Mouse (Mus musculus): ENCODE measurements around the gene Dld. TPM values are rescaled to one million over a fixed set of nuclear protein-coding genes. Genes with fewer than 3 reads are reported as not detected.

Dld gene
- polyA plus RNA-seq, 1 experiment from 2014 or later, result 166 TPM

DNA sequence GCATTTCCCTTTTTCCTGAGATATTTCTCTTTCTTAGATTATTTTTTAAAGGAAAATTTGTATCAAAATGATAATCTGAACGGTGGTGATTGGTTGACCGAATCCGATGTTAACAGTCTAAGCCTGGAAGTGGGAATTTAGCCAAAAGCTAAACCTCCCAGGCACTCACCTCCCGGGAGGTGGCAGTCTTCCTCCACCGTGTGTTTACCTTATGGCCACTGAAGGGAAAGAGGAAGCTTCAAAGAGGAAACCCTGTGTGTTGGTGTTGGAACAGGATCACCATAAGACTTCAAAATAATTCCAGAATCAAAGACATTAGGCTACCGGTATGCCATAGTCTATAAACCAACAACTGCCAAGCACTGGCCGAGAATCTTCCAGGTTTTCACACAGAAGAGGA is 18.4 kb upstream of the Dld start:
- H3K4me1 ChIP-seq, result peaks cover 31% of the 10 kb centered on the region
- WGBS, result 80% methylated on average over 7 of the region's 7 CpGs
- no peak overlapping the region for H3K4me3 ChIP-seq
- no peaks in the 10 kb centered on the region for H3K9me3 ChIP-seq
- H3K27me3 ChIP-seq (ENCODE audit: insufficient read depth, poor library complexity, severe bottlenecking), result no peaks in the 10 kb centered on the region
- no peaks in the 10 kb centered on the region for H3K36me3 ChIP-seq
- no peak for DNase-seq (ENCODE audit: low spot score)
- H3K27ac ChIP-seq, result peak overlapping the region; percentile 81

DNA sequence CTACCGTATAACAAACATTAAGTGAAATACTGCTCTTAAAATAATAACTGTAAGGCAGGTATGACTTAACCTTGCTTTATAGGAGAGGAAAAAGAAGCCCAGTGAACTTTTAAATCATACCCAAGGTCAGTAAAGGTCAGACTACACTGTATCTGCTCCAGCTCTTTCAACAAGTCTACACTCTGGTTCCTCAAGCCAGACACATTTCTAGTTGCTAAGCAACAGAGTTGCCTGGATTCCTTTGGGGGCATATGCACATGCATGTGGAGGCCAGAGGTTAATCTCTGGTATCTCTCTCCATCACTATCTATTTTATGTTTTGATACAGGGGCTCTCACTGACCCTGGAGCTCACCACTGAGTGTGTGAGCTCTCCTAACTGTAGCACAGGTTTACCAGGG is 17.9 kb upstream of the Dld start:
- Histone ChIP-seq H3K27me3 (ENCODE audit: insufficient read depth, poor library complexity, severe bottlenecking) (no peaks in the 10 kb centered on the region), H3K4me3 (no peak overlapping the region), H3K27ac (peak overlapping the region; percentile 81), H3K4me1 (peaks cover 31% of the 10 kb centered on the region), H3K36me3 (no peaks in the 10 kb centered on the region), H3K9me3 (no peaks in the 10 kb centered on the region)
- 80% methylated on average over 1 of the region's 1 CpGs for WGBS
- DNase-seq (ENCODE audit: low spot score), result no peak

- peaks cover 30% of the 10 kb centered on the region for H3K4me1 ChIP-seq
- H3K36me3 ChIP-seq, result no peaks in the 10 kb centered on the region
- no peaks in the 10 kb centered on the region for H3K9me3 ChIP-seq
- peak overlapping the region; percentile 81; the same call in 1 of the 2 replicates for H3K27ac ChIP-seq
- DNase-seq (ENCODE audit: low spot score), result no peak
- 84% methylated on average over 5 of the region's 5 CpGs for WGBS
- H3K27me3 ChIP-seq (ENCODE audit: insufficient read depth, poor library complexity, severe bottlenecking), result no peaks in the 10 kb centered on the region
- no peak overlapping the region for H3K4me3 ChIP-seq
Observed at GRCm38 (mm10) chr12:31367721-31368120, 16.5 kb upstream of the Dld start.

DNA sequence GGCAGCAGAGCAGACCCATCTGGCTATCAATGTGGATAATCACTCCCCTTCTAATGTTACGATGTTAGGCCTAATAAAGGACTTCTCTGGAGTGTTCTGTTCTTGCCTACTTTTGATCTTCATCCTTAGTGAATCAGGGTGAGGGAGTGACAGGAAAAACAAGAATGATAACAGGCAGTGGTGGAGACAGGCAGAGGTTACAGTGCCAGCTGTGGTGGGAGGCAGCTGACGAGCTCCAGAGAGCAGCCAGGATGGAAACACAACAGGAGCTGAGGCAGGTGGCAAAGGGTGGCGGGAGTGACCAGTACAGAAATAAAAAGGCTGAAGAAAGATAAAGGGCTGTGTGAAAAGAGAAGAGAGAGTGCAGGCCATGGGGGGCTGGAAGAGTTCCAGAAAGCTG is 15.2 kb upstream of the Dld start:
- H3K4me1 ChIP-seq, result peaks cover 22% of the 10 kb centered on the region
- no peak overlapping the region for H3K4me3 ChIP-seq
- DNase-seq (ENCODE audit: low spot score), result no peak
- no peaks in the 10 kb centered on the region for H3K9me3 ChIP-seq
- WGBS, result 19% methylated on average over 3 of the region's 3 CpGs
- H3K36me3 ChIP-seq, result no peaks in the 10 kb centered on the region
- H3K27ac ChIP-seq, result peak overlapping the region; percentile 64; the same call in 1 of the 2 replicates
- no peaks in the 10 kb centered on the region for H3K27me3 ChIP-seq (ENCODE audit: insufficient read depth, poor library complexity, severe bottlenecking)

- H3K36me3 ChIP-seq, result peaks cover 32% of the 10 kb centered on the region
- 0 out of 2 replicates have a peak, but pooled peaks cover 7% of the 10 kb centered on the region for H3K4me1 ChIP-seq
- no peak for DNase-seq (ENCODE audit: low spot score)
- no peaks in the 10 kb centered on the region for H3K9me3 ChIP-seq
- H3K4me3 ChIP-seq, result peak overlapping the region; percentile 94
- 26% methylated on average over 15 of the region's 15 CpGs for WGBS
- peak overlapping the region; percentile 95 for H3K27ac ChIP-seq
- no peaks in the 10 kb centered on the region for H3K27me3 ChIP-seq (ENCODE audit: insufficient read depth, poor library complexity, severe bottlenecking)
Observed at GRCm38 (mm10) chr12:31350191-31350943, 886 bp downstream of the Dld start.

- WGBS, result 98% methylated on average over 1 of the region's 1 CpGs
Observed at GRCm38 (mm10) chr12:31333261-31333660, 18.0 kb downstream of the Dld start.

DNA sequence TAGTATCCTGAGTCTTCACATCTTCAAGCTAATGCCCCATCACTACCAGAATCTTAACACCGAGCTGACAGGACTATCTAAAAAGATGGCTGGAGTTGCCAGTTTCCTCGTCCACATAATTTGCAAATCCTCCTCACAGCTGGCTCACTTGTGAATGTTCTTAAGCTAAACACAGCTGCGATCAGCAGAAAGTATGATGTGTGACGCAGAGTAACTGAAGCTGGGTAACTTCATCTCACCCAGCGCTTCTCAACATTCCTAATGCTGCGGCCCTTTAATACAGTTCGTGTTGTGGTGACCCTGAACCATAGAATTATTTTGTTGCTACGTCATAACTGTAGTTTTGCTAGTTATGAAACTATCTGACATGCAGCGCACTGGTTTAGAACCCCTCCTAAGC is 24.1 kb downstream of the Dld start:
- Histone ChIP-seq H3K36me3 (peaks cover 99% of the 10 kb centered on the region), H3K4me3 (no peak overlapping the region), H3K27me3 (ENCODE audit: insufficient read depth, poor library complexity, severe bottlenecking) (no peaks in the 10 kb centered on the region), H3K27ac (no peak overlapping the region), H3K9me3 (no peaks in the 10 kb centered on the region), H3K4me1 (no peaks in the 10 kb centered on the region)
- WGBS, result 90% methylated on average over 9 of the region's 9 CpGs
- no peak for DNase-seq (ENCODE audit: low spot score)

More at GRCm38 (mm10) chr12:31333261-31333660, 18.0 kb downstream of the Dld start:
- Histone ChIP-seq H3K27me3 (ENCODE audit: insufficient read depth, poor library complexity, severe bottlenecking) (no peaks in the 10 kb centered on the region), H3K36me3 (peaks cover 96% of the 10 kb centered on the region), H3K4me1 (no peaks in the 10 kb centered on the region), H3K27ac (no peak overlapping the region), H3K4me3 (no peak overlapping the region), H3K9me3 (no peaks in the 10 kb centered on the region)
- DNase-seq (ENCODE audit: low spot score), result no peak

DNA sequence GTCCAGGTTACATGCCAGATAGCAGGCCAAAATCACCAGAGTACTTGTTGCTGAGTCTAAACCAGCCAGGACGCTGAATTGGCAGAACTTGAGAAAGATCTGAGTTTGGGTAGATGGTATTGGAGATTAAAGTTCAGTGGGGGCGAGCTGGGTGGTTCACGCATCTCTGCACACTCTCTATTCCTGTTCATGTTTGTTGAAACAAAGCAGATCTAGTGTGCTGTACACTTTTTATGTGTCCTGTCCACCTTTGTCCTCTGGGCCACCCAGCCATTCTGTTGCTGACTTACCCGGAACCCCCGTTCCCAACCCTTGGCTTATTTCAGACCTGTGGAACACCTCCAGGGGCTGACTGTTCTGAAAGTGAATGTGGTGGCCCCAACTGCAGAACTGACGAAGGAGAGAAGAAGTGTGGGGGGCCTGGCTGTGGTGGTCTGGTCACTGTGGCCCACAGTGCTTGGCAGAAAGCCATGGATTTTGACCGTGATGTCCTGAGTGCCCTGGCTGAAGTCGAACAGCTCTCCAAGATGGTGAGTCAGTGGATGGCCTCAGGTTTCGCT is 28.0 kb downstream of the Dld start:
- Histone ChIP-seq H3K27ac (no peak overlapping the region), H3K27me3 (ENCODE audit: insufficient read depth, poor library complexity, severe bottlenecking) (no peaks in the 10 kb centered on the region), H3K9me3 (no peaks in the 10 kb centered on the region), H3K36me3 (peaks cover 99% of the 10 kb centered on the region), H3K4me3 (no peak overlapping the region), H3K4me1 (no peaks in the 10 kb centered on the region)
- DNase-seq (ENCODE audit: low spot score), result no peak
- 88% methylated on average over 9 of the region's 9 CpGs for WGBS

DNA sequence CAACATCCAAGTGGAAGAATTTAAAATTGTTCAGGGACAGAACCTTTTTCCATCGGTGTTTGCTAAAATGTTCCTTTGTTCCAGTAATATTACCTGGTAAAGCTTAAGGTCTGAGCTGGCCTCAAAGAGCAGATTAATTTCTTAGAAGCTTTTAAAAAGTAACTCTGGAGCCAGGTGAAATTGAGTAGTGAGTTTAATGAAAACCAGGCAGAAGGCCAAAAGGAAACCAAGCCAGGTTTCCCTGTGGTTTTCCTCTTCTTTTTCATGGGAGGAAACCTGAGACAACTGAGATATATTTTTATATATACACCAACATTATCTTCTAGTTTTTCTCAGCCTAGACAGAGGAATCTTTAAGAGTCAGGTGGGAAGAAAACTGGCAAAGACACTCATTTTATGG is 29.7 kb downstream of the Dld start:
- DNase-seq (ENCODE audit: low spot score), result no peak
- WGBS, result 92% methylated on average over 1 of the region's 1 CpGs
- Histone ChIP-seq H3K4me1 (no peaks in the 10 kb centered on the region), H3K27ac (no peak overlapping the region), H3K36me3 (peaks cover 99% of the 10 kb centered on the region), H3K9me3 (no peaks in the 10 kb centered on the region), H3K4me3 (no peak overlapping the region), H3K27me3 (ENCODE audit: insufficient read depth, poor library complexity, severe bottlenecking) (no peaks in the 10 kb centered on the region)

DNA sequence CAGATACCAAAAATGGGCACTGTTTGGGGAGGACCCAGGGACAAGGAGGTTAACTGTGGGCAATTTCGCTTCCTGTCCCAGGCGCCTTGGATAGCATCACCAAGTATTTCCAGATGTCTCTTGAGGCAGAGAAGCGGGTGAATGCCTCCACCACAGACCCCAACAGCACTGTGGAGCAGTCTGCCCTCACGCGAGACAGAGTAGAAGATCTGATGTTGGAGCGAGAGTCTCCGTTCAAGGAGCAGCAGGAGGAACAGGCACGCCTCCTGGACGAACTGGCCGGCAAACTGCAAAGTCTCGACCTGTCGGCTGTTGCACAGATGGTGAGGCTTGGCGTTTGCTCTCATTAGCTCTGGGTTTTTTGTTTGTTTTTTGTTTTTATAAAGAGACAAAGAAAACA is 30.4 kb downstream of the Dld start:
- Histone ChIP-seq H3K27me3 (ENCODE audit: insufficient read depth, poor library complexity, severe bottlenecking) (no peaks in the 10 kb centered on the region), H3K9me3 (no peaks in the 10 kb centered on the region), H3K27ac (no peak overlapping the region), H3K36me3 (peaks cover 99% of the 10 kb centered on the region), H3K4me1 (no peaks in the 10 kb centered on the region), H3K4me3 (no peak overlapping the region)
- DNase-seq (ENCODE audit: low spot score), result no peak
- WGBS, result 80% methylated on average over 13 of the region's 13 CpGs

DNA sequence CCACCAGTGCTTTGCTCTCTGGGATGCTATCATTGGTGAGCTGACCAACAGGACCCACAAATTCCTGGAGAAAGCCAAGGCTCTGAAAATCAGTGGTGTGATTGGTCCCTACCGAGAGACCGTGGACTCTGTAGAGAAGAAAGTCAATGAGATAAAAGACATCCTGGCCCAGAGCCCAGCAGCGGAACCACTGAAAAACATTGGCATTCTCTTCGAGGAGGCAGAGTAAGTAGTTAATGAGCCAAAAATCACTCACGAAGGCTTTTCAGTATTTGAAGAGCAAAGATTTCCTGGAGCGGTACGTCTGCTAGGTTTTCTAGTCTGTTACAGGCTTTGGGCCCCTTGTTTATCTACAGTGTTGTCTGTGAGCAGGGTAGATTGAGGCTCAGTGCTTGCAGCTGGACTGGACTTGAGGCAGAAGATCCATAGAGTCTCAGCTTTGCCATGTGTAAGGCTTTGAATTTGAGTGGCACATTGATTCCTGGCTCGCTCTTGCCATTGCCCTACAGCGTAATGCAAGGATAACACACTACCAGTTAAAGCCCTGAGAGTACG is 32.8 kb downstream of the Dld start:
- H3K27me3 ChIP-seq (ENCODE audit: insufficient read depth, poor library complexity, severe bottlenecking), result no peaks in the 10 kb centered on the region
- H3K9me3 ChIP-seq, result no peaks in the 10 kb centered on the region
- no peak overlapping the region for H3K4me3 ChIP-seq
- H3K4me1 ChIP-seq, result no peaks in the 10 kb centered on the region
- peaks cover 98% of the 10 kb centered on the region for H3K36me3 ChIP-seq
- no peak overlapping the region for H3K27ac ChIP-seq
- WGBS, result 85% methylated on average over 10 of the region's 10 CpGs
- no peak for DNase-seq (ENCODE audit: low spot score)

- Histone ChIP-seq H3K4me1 (peaks cover 5% of the 10 kb centered on the region; the same call in 1 of the 2 replicates), H3K27ac (no peak overlapping the region), H3K36me3 (peaks cover 98% of the 10 kb centered on the region), H3K4me3 (no peak overlapping the region), H3K27me3 (ENCODE audit: insufficient read depth, poor library complexity, severe bottlenecking) (no peaks in the 10 kb centered on the region), H3K9me3 (no peaks in the 10 kb centered on the region)
- 90% methylated on average over 7 of the region's 7 CpGs for WGBS
- DNase-seq (ENCODE audit: low spot score), result no peak
Observed at GRCm38 (mm10) chr12:31317670-31318408, 33.4 kb downstream of the Dld start.

DNA sequence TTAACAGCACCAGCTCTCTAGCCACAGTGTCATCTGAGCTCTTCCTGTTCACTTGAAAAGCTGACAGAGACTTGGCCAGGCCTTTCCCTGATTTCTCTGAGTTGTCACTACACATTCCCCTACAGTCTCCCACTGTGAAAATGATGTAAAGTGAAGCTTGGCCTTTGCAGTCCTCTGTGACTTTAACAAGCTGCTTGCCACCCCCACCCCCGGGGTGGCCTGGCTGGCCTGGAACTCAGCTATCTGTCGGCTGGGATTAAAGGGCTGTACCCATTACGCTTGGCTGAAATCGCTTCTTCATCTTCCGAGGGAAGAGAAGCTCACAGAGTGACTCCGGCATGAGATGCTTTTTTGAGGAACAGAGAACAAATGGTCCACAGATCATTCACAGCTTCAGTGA is 35.3 kb downstream of the Dld start:
- Histone ChIP-seq H3K27me3 (ENCODE audit: insufficient read depth, poor library complexity, severe bottlenecking) (no peaks in the 10 kb centered on the region), H3K9me3 (no peaks in the 10 kb centered on the region), H3K4me3 (no peak overlapping the region), H3K36me3 (peaks cover 98% of the 10 kb centered on the region), H3K27ac (no peak overlapping the region), H3K4me1 (peaks cover 11% of the 10 kb centered on the region; the same call in 1 of the 2 replicates)
- 63% methylated on average over 6 of the region's 6 CpGs for WGBS
- DNase-seq (ENCODE audit: low spot score), result peak; percentile 38
